Mouse (Mus musculus) heart, postnatal 0 days (tissue): ENCODE measurements at regions not wholly inside any gene's neighbourhood (a gene's known extent, or its start where the extent isn't known, plus 50 kb on each side); places are given as distances from the start of the nearest gene placed in this dataset.

Experiments used
- CTCF ChIP-seq: IDR thresholded peaks from 2 replicates; pipeline ENCODE4 v1.5.1; 2016; ENCODE audit warnings: antibody characterized with exemption, control low read depth, low read depth
- EP300 ChIP-seq: IDR thresholded peaks from 2 replicates; pipeline ENCODE4 v1.6.1; 2016; ENCODE audit warnings: antibody characterized with exemption, low read depth

- TF ChIP-seq CTCF (no peak), EP300 (no peak)
These were observed 161.5 kb upstream of the Cops8 start for GRCm38 (mm10) chr1:90441134-90441868.
